Mouse (Mus musculus) stomach, embryonic 14.5 days (tissue): Measurements from ENCODE around the gene Nid1. TPM values are rescaled to one million over a fixed set of nuclear protein-coding genes. Genes with fewer than 3 reads are reported as not detected.
A peak's percentile ranks its signal among the peaks of the same experiment; 100 is the strongest.
"Not testable (repeated sequence)": the region's sequence is repeated elsewhere in the genome, so short reads cannot be mapped to it uniquely, and the experiment has no call there.

Experiments
- ATAC-seq: fragments of 200-750 bp; cut with Nextera tagmentation; 2 replicates; pipeline ENCODE4 v1.8.0; 2017; ENCODE audit warnings: low read depth, moderate TSS enrichment; ENCODE audit not compliant: insufficient number of reproducible peaks, insufficient read depth, low FRiP score
- H3K27ac ChIP-seq: fragments of 300-500 bp; sonication (generic); 2 replicates; pipeline ENCODE4 v1.5.1; 2014; ENCODE audit warnings: mild to moderate bottlenecking, low read length, moderate library complexity, mixed read lengths
- H3K27me3 ChIP-seq: fragments of 300-500 bp; sonication (generic); 2 replicates; pipeline ENCODE4 v1.6.1; 2014; ENCODE audit warnings: low read length, control low read depth, mixed read lengths; ENCODE audit not compliant: control insufficient read depth, insufficient read depth
- H3K36me3 ChIP-seq: fragments of 300-500 bp; sonication (generic); 2 replicates; pipeline ENCODE4 v1.6.1; 2014; ENCODE audit warnings: mild to moderate bottlenecking, control low read depth, low read length, moderate library complexity, mixed read lengths; ENCODE audit not compliant: control insufficient read depth, insufficient read depth
- H3K4me1 ChIP-seq: fragments of 300-500 bp; sonication (generic); 2 replicates; pipeline ENCODE4 v1.6.1; 2014; ENCODE audit warnings: low read length, control low read depth, mixed read lengths; ENCODE audit not compliant: control insufficient read depth, insufficient read depth
- H3K4me2 ChIP-seq: fragments of 300-500 bp; sonication (generic); replicated peaks from 2 replicates; pipeline ENCODE4 v1.6.1; 2014; ENCODE audit warnings: low read depth, low read length, control low read depth
- H3K4me3 ChIP-seq: fragments of 300-500 bp; sonication (generic); 2 replicates; pipeline ENCODE4 v1.5.1; 2014; ENCODE audit warnings: low read depth, low read length, control low read depth
- H3K9ac ChIP-seq: fragments of 300-500 bp; sonication (generic); replicated peaks from 2 replicates; pipeline ENCODE4 v1.6.1; 2014; ENCODE audit warnings: low read depth, mild to moderate bottlenecking, control low read depth, low read length, moderate library complexity, mixed read lengths
- H3K9me3 ChIP-seq: fragments of 300-500 bp; sonication (generic); 2 replicates; pipeline ENCODE4 v1.6.1; 2016; ENCODE audit warnings: low read depth, low read length, control low read depth; ENCODE audit not compliant: control insufficient read depth
- WGBS: fragments of 180-500 bp; shearing (Covaris S2); extraction: QIAGEN DNeasy Blood & Tissue Kit; methylation state at CpG from one replicate; pipeline ENCODE4 v1.1.7; 2014; 5-methylcytosine and 5-hydroxymethylcytosine counted together
- polyA plus RNA-seq: library from polyadenylated mRNA; unstranded; fragments of >200 nt; fragmentation: Nextera tagmentation; extraction: Ambion mirVana; gene quantifications from 2 replicates; pipeline ENCODE4 v1.2.1, GENCODE M21; 2014

The Nid1 gene
- polyA plus RNA-seq, 1 experiment from 2014 or later: 87.6 TPM

DNA sequence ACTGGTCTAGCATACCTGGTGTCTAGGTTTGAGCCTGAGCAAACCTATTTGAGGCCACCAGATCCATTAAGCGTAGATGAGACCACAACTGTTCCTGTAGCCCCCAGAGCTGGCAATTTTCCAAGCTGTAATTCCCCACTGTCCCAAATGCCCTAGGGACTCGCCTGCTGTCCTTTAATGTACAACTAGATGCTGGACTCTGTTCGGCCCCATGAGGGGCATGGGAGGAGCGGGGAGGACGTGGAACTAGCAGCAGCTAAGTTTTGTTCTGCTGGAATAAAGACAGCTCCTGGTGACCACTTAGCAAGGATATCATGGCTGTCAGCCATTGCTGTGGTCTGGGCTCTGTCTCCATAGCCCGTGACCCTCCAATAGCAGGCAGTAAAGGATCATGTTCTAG is 31.8 kb upstream of the Nid1 start:
- WGBS: no CpG with 5 or more reads among the region's 6 CpGs
- H3K9ac ChIP-seq, ATAC-seq, H3K9me3 ChIP-seq, H3K4me3 ChIP-seq, H3K27me3 ChIP-seq, H3K4me1 ChIP-seq, H3K36me3 ChIP-seq, H3K4me2 ChIP-seq, H3K27ac ChIP-seq: not testable (repeated sequence)

DNA sequence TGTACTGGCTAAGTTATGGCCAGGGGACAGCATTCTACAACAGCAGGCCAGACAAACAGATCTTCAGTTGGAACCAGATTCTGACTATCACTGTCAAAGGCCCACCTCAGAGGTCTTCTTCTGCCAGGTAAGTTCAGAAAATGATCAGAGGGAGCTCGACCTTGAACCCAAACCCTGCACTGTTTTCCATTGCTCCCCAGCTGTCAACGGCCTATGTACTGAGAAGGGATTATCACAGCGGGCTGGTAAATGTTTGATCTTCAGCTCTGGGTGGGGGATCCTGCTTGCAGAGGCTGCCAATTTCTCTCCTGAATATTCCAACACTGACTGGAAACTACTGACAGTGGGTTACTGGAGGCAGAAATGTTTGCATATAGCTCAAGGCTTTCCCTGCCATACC is 23.1 kb upstream of the Nid1 start:
- WGBS: 44% methylated on average over 3 of the region's 3 CpGs
- Histone ChIP-seq H3K4me1 (no peaks in the 10 kb centered on the region), H3K9ac (no peak overlapping the region), H3K36me3 (no peaks in the 10 kb centered on the region), H3K9me3 (no peaks in the 10 kb centered on the region), H3K4me3 (no peak overlapping the region), H3K27me3 (no peaks in the 10 kb centered on the region), H3K4me2 (no peak overlapping the region), H3K27ac (no peak overlapping the region)
- ATAC-seq: no peak

DNA sequence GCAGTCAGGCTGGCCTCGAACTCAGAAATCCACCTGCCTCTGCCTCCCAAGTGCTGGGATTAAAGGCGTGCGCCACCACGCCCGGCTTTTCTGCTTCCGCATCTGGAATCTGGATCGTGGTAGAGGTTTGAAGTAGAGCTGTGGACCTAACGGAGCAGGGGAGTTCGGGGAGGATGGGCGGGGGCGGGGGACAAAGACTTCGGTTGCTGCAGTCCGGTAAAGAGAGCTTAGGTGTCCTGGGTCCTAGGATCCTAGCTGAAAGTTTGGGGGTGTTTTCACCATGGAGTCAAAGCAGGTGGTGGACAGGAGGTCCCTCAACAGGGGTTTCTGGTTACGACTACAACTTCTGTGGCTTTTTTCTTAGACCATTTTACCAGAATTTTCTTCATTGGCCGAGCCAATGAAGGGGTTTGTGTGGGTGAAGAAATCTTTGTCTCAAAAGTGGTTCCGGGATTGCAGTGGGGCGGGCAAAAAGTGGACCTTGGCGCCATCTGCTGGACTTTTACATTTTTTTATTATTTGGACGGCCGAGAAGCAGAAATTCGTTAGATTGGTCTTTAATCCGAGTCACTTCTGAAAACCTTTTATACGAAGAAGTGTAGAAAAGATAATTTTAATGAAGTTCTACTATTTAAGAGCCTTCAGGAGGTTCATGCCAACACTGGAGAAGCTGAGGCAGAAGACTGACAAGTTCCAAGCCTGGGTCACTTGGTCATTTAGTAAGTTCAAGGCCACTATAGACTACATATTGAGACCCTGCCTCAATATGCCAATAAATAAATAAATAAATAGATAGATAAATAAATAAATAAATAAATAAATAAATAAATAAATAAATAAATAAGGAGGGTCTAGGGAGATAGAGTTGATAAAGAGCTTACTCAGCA is 22.0 kb upstream of the Nid1 start:
- H3K4me1 ChIP-seq, H3K36me3 ChIP-seq, ATAC-seq, H3K4me3 ChIP-seq, H3K4me2 ChIP-seq, H3K27ac ChIP-seq, H3K9ac ChIP-seq, H3K27me3 ChIP-seq, H3K9me3 ChIP-seq: not testable (repeated sequence)
- 37% methylated on average over 23 of the region's 23 CpGs for WGBS

DNA sequence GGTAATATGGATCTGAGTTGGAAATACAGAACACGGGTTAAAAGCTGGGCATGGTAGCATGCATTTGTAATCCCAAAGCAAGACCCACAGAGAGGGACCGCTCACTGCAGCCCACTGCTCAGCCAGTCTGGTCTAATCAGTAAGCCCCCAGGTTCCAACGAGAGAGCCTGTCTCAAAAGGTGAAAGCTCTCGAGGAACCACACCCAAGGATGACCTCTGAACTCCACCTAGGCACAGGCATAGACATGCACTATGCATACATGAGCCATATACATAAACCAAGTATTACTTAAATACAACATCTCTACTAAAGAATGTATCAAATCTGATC is 21.4 kb upstream of the Nid1 start:
- not testable (repeated sequence) for H3K36me3 ChIP-seq, H3K27me3 ChIP-seq, H3K4me2 ChIP-seq, H3K4me1 ChIP-seq, H3K27ac ChIP-seq, H3K9me3 ChIP-seq, H3K4me3 ChIP-seq, H3K9ac ChIP-seq
- ATAC-seq: peak; percentile 46; the same call in 1 of the 2 replicates
- WGBS: 86% methylated on average over 2 of the region's 4 CpGs

DNA sequence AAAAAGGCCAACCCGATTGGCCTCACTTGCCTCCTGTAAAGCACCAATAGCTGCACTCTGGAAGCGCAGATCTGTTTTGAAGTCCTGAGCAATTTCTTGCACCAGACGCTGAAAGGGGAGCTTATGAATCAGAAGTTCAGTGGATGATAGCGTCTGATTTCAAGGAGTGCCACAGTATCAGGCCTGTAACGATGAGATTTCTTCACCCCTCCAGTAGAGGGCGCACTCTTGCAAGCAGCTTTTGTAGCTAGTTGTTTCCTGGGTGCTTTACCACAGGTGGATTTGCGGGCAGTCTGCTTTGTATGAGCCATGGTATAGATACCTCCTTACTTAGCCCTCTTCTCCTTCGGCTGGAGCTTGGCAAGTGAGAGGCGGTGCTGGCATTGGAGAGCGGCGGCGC is 18.5 kb upstream of the Nid1 start:
- H3K4me1 ChIP-seq, H3K27ac ChIP-seq, H3K9me3 ChIP-seq, H3K4me3 ChIP-seq, H3K9ac ChIP-seq, H3K4me2 ChIP-seq, H3K27me3 ChIP-seq, ATAC-seq, H3K36me3 ChIP-seq: not testable (repeated sequence)
- 93% methylated on average over 6 of the region's 12 CpGs for WGBS

DNA sequence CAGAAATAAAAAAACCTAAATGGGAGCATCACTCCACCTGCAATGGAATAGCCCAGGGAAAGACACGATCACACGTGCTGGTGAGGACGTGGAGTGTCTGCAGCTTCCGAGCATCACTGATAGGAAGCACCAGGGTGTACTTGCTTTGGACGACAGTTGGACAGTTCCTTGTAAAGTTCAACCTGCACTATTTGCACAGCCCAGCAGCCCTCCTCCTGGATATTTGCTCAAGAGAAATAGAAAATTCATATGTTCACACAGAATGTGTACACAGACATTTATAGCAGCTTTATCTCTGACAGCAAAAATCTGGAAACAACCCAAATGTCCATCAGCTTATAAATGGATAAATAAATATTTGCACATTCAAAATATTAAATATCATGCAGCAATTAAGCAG is 14.1 kb upstream of the Nid1 start:
- not testable (repeated sequence) for H3K4me1 ChIP-seq, H3K4me3 ChIP-seq, H3K27ac ChIP-seq, H3K9me3 ChIP-seq, ATAC-seq, H3K9ac ChIP-seq, H3K27me3 ChIP-seq, H3K4me2 ChIP-seq, H3K36me3 ChIP-seq
- 25% methylated on average over 1 of the region's 5 CpGs for WGBS

DNA sequence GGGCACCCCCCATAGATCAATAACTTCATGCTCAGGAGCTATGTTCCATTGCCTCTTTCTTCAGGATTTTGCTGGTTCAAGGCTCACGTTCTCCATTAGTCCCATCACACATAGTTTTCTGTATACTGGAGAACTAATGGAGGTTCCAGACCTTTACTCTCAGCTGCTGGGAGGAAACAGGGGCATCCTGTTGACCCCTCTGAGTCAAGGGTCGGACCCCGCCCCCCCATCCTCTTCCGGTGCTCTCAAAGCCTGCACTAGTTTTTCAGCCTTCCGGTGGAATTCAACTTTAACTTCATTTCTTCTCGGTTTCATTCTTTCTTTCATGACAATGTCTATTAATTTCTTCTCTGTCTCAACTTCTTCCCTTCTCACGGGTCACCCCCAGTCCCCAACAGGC is 1.2 kb upstream of the Nid1 start:
- H3K4me2 ChIP-seq, H3K27me3 ChIP-seq, ATAC-seq, H3K4me3 ChIP-seq, H3K4me1 ChIP-seq, H3K9ac ChIP-seq, H3K27ac ChIP-seq, H3K36me3 ChIP-seq, H3K9me3 ChIP-seq: not testable (repeated sequence)
- 64% methylated on average over 3 of the region's 7 CpGs for WGBS

DNA sequence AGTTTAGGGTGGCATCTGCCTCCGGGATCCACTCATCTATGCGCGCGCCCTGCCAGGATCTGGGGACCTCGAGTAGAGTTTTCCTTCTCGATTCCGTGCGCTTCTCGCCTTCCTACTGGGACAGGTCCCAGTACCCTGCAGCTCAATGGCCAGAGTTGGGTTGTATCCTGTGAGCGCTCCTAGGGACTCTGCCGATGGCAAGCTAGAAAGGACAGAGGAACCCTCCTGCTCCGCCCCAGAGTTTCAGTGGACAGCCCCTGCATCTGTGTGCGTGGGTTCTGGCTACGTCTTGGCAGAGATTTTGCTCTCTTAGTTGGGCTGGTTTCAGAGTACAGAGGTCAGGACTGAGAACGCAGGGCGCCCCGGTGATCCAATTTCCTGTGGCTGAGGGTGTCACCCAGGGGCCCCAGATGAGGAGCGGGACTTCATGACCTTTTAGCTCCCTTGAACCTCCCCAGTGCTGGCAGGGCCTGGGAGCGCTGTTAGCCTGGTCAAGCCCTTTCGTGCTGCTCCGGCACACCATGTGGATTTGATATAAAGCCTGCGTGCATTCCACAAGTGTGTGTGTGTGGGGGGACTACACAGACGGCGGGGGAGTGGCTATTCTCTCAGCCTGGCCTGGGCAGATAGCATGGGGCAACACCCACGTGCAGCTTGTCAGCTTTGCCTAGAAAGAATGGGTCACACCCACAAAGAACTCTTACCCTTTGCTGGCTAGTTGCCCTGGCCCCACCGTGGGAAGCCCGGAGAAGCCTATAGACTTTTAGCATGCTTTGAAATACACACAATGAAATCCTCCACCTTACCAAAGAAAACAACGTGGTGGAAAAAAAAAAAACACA is 982 bp downstream of the Nid1 start:
- H3K9ac ChIP-seq, H3K9me3 ChIP-seq: not testable (repeated sequence)
- ATAC-seq: peak; percentile 57; the same call in 1 of the 2 replicates

More for the DNA sequence above, 982 bp downstream of the Nid1 start:
- H3K36me3 ChIP-seq, H3K27me3 ChIP-seq, H3K4me1 ChIP-seq, H3K27ac ChIP-seq: not testable (repeated sequence)
- H3K4me2 ChIP-seq: peak overlapping the region; percentile 33
- 1% methylated on average over 14 of the region's 28 CpGs for WGBS
- H3K4me3 ChIP-seq: peak overlapping the region; percentile 19; the same call in 1 of the 2 replicates
